Mouse (Mus musculus) CH12.LX (cell line): Measurements from ENCODE around the gene Loxl3. TPM values are rescaled to one million over a fixed set of nuclear protein-coding genes. Genes with fewer than 3 reads are reported as not detected.

ENCODE experiments used
- DNase-seq: peaks from one replicate; pipeline ENCODE4 v3.0.0-alpha.2; 2013; ENCODE audit errors: extremely low read depth
- H3K27ac ChIP-seq: 2 replicates; pipeline ENCODE4 v1.5.1; 2012; ENCODE audit warnings: low read depth, mild to moderate bottlenecking, control low read depth, moderate library complexity; ENCODE audit not compliant: insufficient read depth
- H3K27me3 ChIP-seq: replicated peaks from 2 replicates; pipeline ENCODE3; 2012; ENCODE audit warnings: inconsistent platforms
- H3K36me3 ChIP-seq, 2 experiments: replicated peaks in 1 of 2; 2 replicates each; pipeline versions ENCODE3 to v1.6.1; 2012; ENCODE audit warnings: inconsistent platforms in 1 of 2, low read length in 1 of 2, mild to moderate bottlenecking in 1 of 2, mixed read lengths in 1 of 2, moderate library complexity in 1 of 2; ENCODE audit not compliant: control insufficient read depth in 1 of 2, insufficient read depth in 1 of 2
- H3K4me1 ChIP-seq, 2 experiments: 2 replicates each; pipeline ENCODE4 v1.6.1; 2012; ENCODE audit warnings: inconsistent platforms in 1 of 2, moderate library complexity in 1 of 2; ENCODE audit not compliant: insufficient read depth in 2 of 2, control insufficient read depth in 1 of 2
- H3K4me2 ChIP-seq: 2 replicates; pipeline ENCODE4 v1.6.1; 2012; ENCODE audit warnings: low read depth, mild to moderate bottlenecking, control low read depth; ENCODE audit not compliant: poor library complexity, insufficient read depth, severe bottlenecking
- H3K4me3 ChIP-seq, 3 experiments: fragments of 150-350 bp in 1 of 3; sonication (generic) in 1 of 3; replicated peaks in 1 of 3; 2 replicates each; pipeline versions ENCODE3 to v1.5.1; 2011 to 2012; ENCODE audit warnings: low read depth in 2 of 3, low read length in 2 of 3, mild to moderate bottlenecking in 2 of 3, moderate library complexity in 2 of 3, control low read depth in 1 of 3, improper control_type of control experiment in 1 of 3, inconsistent platforms in 1 of 3, mixed read lengths in 1 of 3; ENCODE audit not compliant: poor library complexity in 1 of 3
- H3K79me2 ChIP-seq: replicated peaks from 2 replicates; pipeline ENCODE4 v1.6.1; 2012; ENCODE audit warnings: mild to moderate bottlenecking, moderate library complexity; ENCODE audit not compliant: control insufficient read depth, poor library complexity, insufficient read depth, severe bottlenecking; ENCODE audit errors: extremely low read depth
- H3K9ac ChIP-seq: 2 replicates; pipeline ENCODE4 v1.6.1; 2012; ENCODE audit warnings: low read depth, mild to moderate bottlenecking, control low read depth, moderate library complexity; ENCODE audit not compliant: insufficient read depth
- H3K9me3 ChIP-seq: replicated peaks from 2 replicates; pipeline ENCODE3; 2012; ENCODE audit warnings: low read length, inconsistent platforms, mixed read lengths
- CHD1 ChIP-seq: IDR thresholded peaks from 2 replicates; pipeline ENCODE4 v1.6.1; 2012; ENCODE audit warnings: low read depth, low read length, improper control_type of control experiment, inconsistent platforms
- CHD2 ChIP-seq: IDR thresholded peaks from 2 replicates; pipeline ENCODE4 v1.6.1; 2011; ENCODE audit warnings: low read length, improper control_type of control experiment
- E2F4 ChIP-seq: IDR thresholded peaks from 2 replicates; pipeline ENCODE4 v1.6.1; 2011; ENCODE audit warnings: low read depth, low read length, improper control_type of control experiment; ENCODE audit not compliant: insufficient replicate concordance
- ETS1 ChIP-seq: conservative IDR thresholded peaks from 2 replicates; pipeline ENCODE4 v1.6.1; 2012; ENCODE audit warnings: low read depth, mild to moderate bottlenecking, inconsistent platforms, low read length, improper control_type of control experiment, moderate library complexity
- GABPA ChIP-seq: IDR thresholded peaks from 2 replicates; pipeline ENCODE4 v1.6.1; 2012; ENCODE audit warnings: low read depth, low read length, improper control_type of control experiment, inconsistent platforms; ENCODE audit not compliant: insufficient replicate concordance
- HCFC1 ChIP-seq: IDR thresholded peaks from 2 replicates; pipeline ENCODE4 v1.6.1; 2012; ENCODE audit warnings: low read depth, mild to moderate bottlenecking, inconsistent platforms, low read length, improper control_type of control experiment
- IRF4 ChIP-seq: IDR thresholded peaks from 2 replicates; pipeline ENCODE4 v1.6.1; 2014; ENCODE audit warnings: low read depth, mild to moderate bottlenecking, inconsistent platforms, low read length, improper control_type of control experiment
- JUND ChIP-seq: conservative IDR thresholded peaks from 2 replicates; pipeline ENCODE4 v1.6.1; 2011; ENCODE audit warnings: low read depth, low read length, improper control_type of control experiment
- MAFK ChIP-seq: IDR thresholded peaks from 2 replicates; pipeline ENCODE4 v1.6.1; 2011; ENCODE audit warnings: low read length, improper control_type of control experiment; ENCODE audit not compliant: insufficient replicate concordance
- MAZ ChIP-seq: IDR thresholded peaks from 2 replicates; pipeline ENCODE4 v1.6.1; 2012; ENCODE audit warnings: low read depth, mild to moderate bottlenecking, inconsistent platforms, low read length, improper control_type of control experiment, moderate library complexity
- MEF2A ChIP-seq: IDR thresholded peaks from 2 replicates; pipeline ENCODE4 v1.6.1; 2014; ENCODE audit warnings: low read depth, mild to moderate bottlenecking, inconsistent platforms, low read length, improper control_type of control experiment, borderline replicate concordance
- MXI1 ChIP-seq: IDR thresholded peaks from 2 replicates; pipeline ENCODE4 v1.6.1; 2011; ENCODE audit warnings: mild to moderate bottlenecking, low read depth, low read length, improper control_type of control experiment
- NELFE ChIP-seq: IDR thresholded peaks from 2 replicates; pipeline ENCODE4 v1.6.1; 2011; ENCODE audit warnings: low read depth, low read length, improper control_type of control experiment
- NRF1 ChIP-seq: IDR thresholded peaks from 2 replicates; pipeline ENCODE4 v1.6.1; 2014; ENCODE audit warnings: low read depth, mild to moderate bottlenecking, inconsistent platforms, low read length, improper control_type of control experiment, moderate library complexity
- POLR2A ChIP-seq: IDR thresholded peaks from 2 replicates; pipeline ENCODE4 v1.6.1; 2011; ENCODE audit warnings: low read depth, mild to moderate bottlenecking, improper control_type of control experiment, low read length
- POLR2AphosphoS2 ChIP-seq: IDR thresholded peaks from 2 replicates; pipeline ENCODE4 v1.6.1; 2011; ENCODE audit warnings: low read depth, low read length, improper control_type of control experiment
- SIN3A ChIP-seq: IDR thresholded peaks from 2 replicates; pipeline ENCODE4 v1.6.1; 2012; ENCODE audit warnings: low read length, improper control_type of control experiment, inconsistent platforms
- SMC3 ChIP-seq: IDR thresholded peaks from 2 replicates; pipeline ENCODE4 v1.6.1; 2011; ENCODE audit warnings: low read depth, low read length, improper control_type of control experiment
- TBP ChIP-seq: conservative IDR thresholded peaks from 2 replicates; pipeline ENCODE4 v1.6.1; 2011; ENCODE audit warnings: low read depth, low read length, improper control_type of control experiment
- UBTF ChIP-seq: IDR thresholded peaks from 2 replicates; pipeline ENCODE4 v1.6.1; 2012; ENCODE audit warnings: low read depth, mild to moderate bottlenecking, inconsistent platforms, low read length, improper control_type of control experiment, moderate library complexity
- USF2 ChIP-seq: conservative IDR thresholded peaks from 2 replicates; pipeline ENCODE4 v1.6.1; 2011; ENCODE audit warnings: low read depth, low read length, improper control_type of control experiment
- ZC3H11A ChIP-seq: IDR thresholded peaks from 2 replicates; pipeline ENCODE4 v1.6.1; 2012; ENCODE audit warnings: low read depth, mild to moderate bottlenecking, inconsistent platforms, low read length, improper control_type of control experiment
- ZMIZ1 ChIP-seq: IDR thresholded peaks from 2 replicates; pipeline ENCODE4 v1.6.1; 2012; ENCODE audit warnings: low read depth, mild to moderate bottlenecking, inconsistent platforms, low read length, improper control_type of control experiment
- ZNF384 ChIP-seq: IDR thresholded peaks from 2 replicates; pipeline ENCODE4 v1.6.1; 2012; ENCODE audit warnings: low read depth, low read length, improper control_type of control experiment, inconsistent platforms
- dilution Hi-C: fragments of 300-500 bp; cut with MboI; formaldehyde crosslinking; loops from 2 replicates; pipeline ENCODE4 v1.14.3; 2020; ENCODE audit warnings: low sequenced_read_pairs; ENCODE audit not compliant: extremely low pct_unique_long_range_greater_than_20kb, extremely low pct_ligation_motif_present
- in situ Hi-C: fragments of 300-500 bp; cut with MboI; formaldehyde crosslinking; loops from 3 replicates; pipeline ENCODE4 v1.14.3; 2019; ENCODE audit warnings: low sequenced_read_pairs, low pct_ligation_motif_present, low pct_unique_long_range_greater_than_20kb, mixed read lengths
- polyA plus RNA-seq: library from polyadenylated mRNA; unstranded; fragments of >175 nt; gene quantifications from 2 replicates; pipeline ENCODE4 v1.2.1, GENCODE M21; 2012; ENCODE audit warnings: low read depth; ENCODE audit not compliant: insufficient read length
- total RNA-seq, 2 experiments: library from RNA; depleted of rRNA; stranded (reverse); fragments of 300-350 nt in 1 of 2; fragments of >200 nt in 1 of 2; gene quantifications; 2 replicates each; pipeline ENCODE4 v1.2.3; 2012 to 2014

Gene Loxl3
- total and polyA plus RNA-seq, 3 experiments: 0.05 to 0.93 (median 0.74) TPM

GRCm38 (mm10) chr6:83038496-83039012, 4.6 kb downstream of the Loxl3 start (continued):
- peak; percentile 37; the same call in 1 of the 2 replicates for TF ChIP-seq MXI1
- no peak for TF ChIP-seq MAFK
- peak; percentile 97 for TF ChIP-seq CHD2
- peak; percentile 91 for TF ChIP-seq NRF1
- 0 out of 2 replicates have a peak, but pooled peaks have one; percentile 28 for TF ChIP-seq TBP
- peak; percentile 16; the same call in 1 of the 2 replicates for TF ChIP-seq NELFE
- TF ChIP-seq SIN3A: peak; percentile 45; the same call in 1 of the 2 replicates
- TF ChIP-seq ZC3H11A: no peak
- TF ChIP-seq MEF2A: no peak
- no peak for TF ChIP-seq SMC3
- TF ChIP-seq ETS1: peak; percentile 75
- peak; percentile 57; the same call in 1 of the 2 replicates for TF ChIP-seq POLR2A
- peak; percentile 52; the same call in 1 of the 2 replicates for TF ChIP-seq MAZ
- no peak for TF ChIP-seq GABPA
- TF ChIP-seq JUND: peak; percentile 42; the same call in 1 of the 2 replicates
- TF ChIP-seq, all 38 proteins: peak for 15

DNA sequence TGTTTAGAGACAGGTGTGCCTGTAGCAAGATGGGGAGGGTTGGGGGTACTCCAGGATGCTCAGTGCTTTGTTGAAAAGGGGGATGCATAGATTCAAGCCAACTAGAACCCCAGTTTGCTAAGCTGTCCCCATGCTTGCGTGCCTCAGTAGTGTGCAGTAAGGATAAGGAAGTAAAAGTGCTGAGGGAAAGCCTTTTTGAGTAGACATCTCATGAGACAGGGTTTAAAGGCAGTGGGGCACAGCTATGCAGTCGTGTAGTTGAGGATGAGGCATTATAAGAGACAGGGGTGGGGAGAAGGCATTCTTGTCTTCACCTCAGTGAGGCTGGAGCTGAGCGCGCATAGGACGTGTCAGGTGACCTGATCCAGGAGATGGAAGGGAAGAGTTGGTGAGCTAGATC, 6.6 kb downstream of the Loxl3 start:
- H3K36me3 ChIP-seq: no peaks in the 10 kb centered on the region
- dilution Hi-C loops: no loop called here
- H3K79me2 ChIP-seq: no peaks in the 10 kb centered on the region
- in situ Hi-C loops: loop anchor here (5.0 kb wide), 1 partner anchor 33 kb away; no protein-coding TSS in a partner anchor
- H3K9ac ChIP-seq: no peak overlapping the region
- no peaks in the 10 kb centered on the region for H3K9me3 ChIP-seq
- H3K4me1 ChIP-seq: peaks cover 14 to 60% of the 10 kb centered on the region in 2 experiments
- no peak for DNase-seq
- no peak overlapping the region for H3K27ac ChIP-seq
- H3K4me2 ChIP-seq: no peak overlapping the region
- H3K4me3 ChIP-seq: no peak overlapping the region
- H3K27me3 ChIP-seq: peaks cover 1% of the 10 kb centered on the region
- TF ChIP-seq HCFC1 (no peak), CHD1 (no peak), NRF1 (no peak), ETS1 (no peak), JUND (no peak), POLR2AphosphoS2 (no peak), UBTF (no peak), NELFE (no peak), IRF4 (no peak), USF2 (no peak), POLR2A (no peak), ZNF384 (no peak), E2F4 (no peak), ZMIZ1 (no peak)
